Mouse (Mus musculus) embryonic facial prominence, embryonic 10.5 days (tissue): Measurements from ENCODE around the gene Saa4. TPM values are rescaled to one million over a fixed set of nuclear protein-coding genes. Genes with fewer than 3 reads are reported as not detected.
A peak's percentile ranks its signal among the peaks of the same experiment; 100 is the strongest.

Source experiments
- DNase-seq: peaks from one replicate; pipeline ENCODE4 v3.0.0-alpha.2; 2017; ENCODE audit warnings: low spot score
- H3K27ac ChIP-seq: fragments of 300-500 bp; sonication (generic); replicated peaks from 2 replicates; pipeline ENCODE4 v1.5.1; 2016; ENCODE audit warnings: mild to moderate bottlenecking
- H3K27me3 ChIP-seq: fragments of 300-500 bp; sonication (generic); replicated peaks from 2 replicates; pipeline ENCODE4 v1.6.1; 2016; ENCODE audit warnings: low read depth, mild to moderate bottlenecking; ENCODE audit not compliant: poor library complexity, severe bottlenecking
- H3K36me3 ChIP-seq: fragments of 300-500 bp; sonication (generic); replicated peaks from 2 replicates; pipeline ENCODE4 v1.6.1; 2016; ENCODE audit warnings: mild to moderate bottlenecking, moderate library complexity
- H3K4me1 ChIP-seq: fragments of 300-500 bp; sonication (generic); 2 replicates; pipeline ENCODE4 v1.6.1; 2016
- H3K4me3 ChIP-seq: fragments of 300-500 bp; sonication (generic); 2 replicates; pipeline ENCODE4 v1.5.1; 2016; ENCODE audit warnings: mild to moderate bottlenecking, moderate library complexity
- H3K9me3 ChIP-seq: fragments of 300-500 bp; sonication (generic); 2 replicates; pipeline ENCODE4 v1.6.1; 2016; ENCODE audit warnings: mild to moderate bottlenecking
- WGBS: fragments of 180-500 bp; shearing (Covaris S2); methylation state at CpG from one replicate; pipeline ENCODE4 v1.1.7; 2016; 5-methylcytosine and 5-hydroxymethylcytosine counted together
- polyA plus RNA-seq: library from polyadenylated mRNA; unstranded; fragments of >200 nt; fragmentation: Nextera tagmentation; extraction: Ambion mirVana; gene quantifications from 2 replicates; pipeline ENCODE4 v1.2.1, GENCODE M21; 2016

Gene Saa4
- polyA plus RNA-seq, 1 experiment from 2014 or later: not detected

GRCm38 (mm10) chr7:46738561-46739460, 6.4 kb upstream of the Saa4 start:
- DNase-seq: no peak
- 85% methylated on average over 12 of the region's 12 CpGs for WGBS
- no peak overlapping the region for H3K4me3 ChIP-seq
- H3K4me1 ChIP-seq: peaks cover 10% of the 10 kb centered on the region
- no peaks in the 10 kb centered on the region for H3K27me3 ChIP-seq
- no peaks in the 10 kb centered on the region for H3K9me3 ChIP-seq
- no peak overlapping the region for H3K27ac ChIP-seq
- H3K36me3 ChIP-seq: no peaks in the 10 kb centered on the region

GRCm38 (mm10) chr7:46734983-46735382, 2.6 kb upstream of the Saa4 start:
- Histone ChIP-seq H3K9me3 (no peaks in the 10 kb centered on the region), H3K4me3 (no peak overlapping the region), H3K27ac (no peak overlapping the region), H3K36me3 (no peaks in the 10 kb centered on the region), H3K4me1 (no peaks in the 10 kb centered on the region), H3K27me3 (no peaks in the 10 kb centered on the region)
- DNase-seq: no peak
- WGBS: 90% methylated on average over 2 of the region's 2 CpGs

- Histone ChIP-seq H3K36me3 (no peaks in the 10 kb centered on the region), H3K9me3 (no peaks in the 10 kb centered on the region), H3K27ac (no peak overlapping the region), H3K27me3 (no peaks in the 10 kb centered on the region), H3K4me3 (no peak overlapping the region), H3K4me1 (no peaks in the 10 kb centered on the region)
- WGBS: 97% methylated on average over 1 of the region's 1 CpGs
- DNase-seq: no peak
These were observed 4.8 kb downstream of the Saa4 start for GRCm38 (mm10) chr7:46727584-46727983.

GRCm38 (mm10) chr7:46724396-46724795, 8.0 kb downstream of the Saa4 start:
- 85% methylated on average over 5 of the region's 5 CpGs for WGBS

GRCm38 (mm10) chr7:46723849-46724248, 8.6 kb downstream of the Saa4 start:
- no peak for DNase-seq
- 86% methylated on average over 3 of the region's 3 CpGs for WGBS
- no peaks in the 10 kb centered on the region for H3K4me1 ChIP-seq
- no peak overlapping the region for H3K27ac ChIP-seq
- H3K4me3 ChIP-seq: no peak overlapping the region
- H3K36me3 ChIP-seq: no peaks in the 10 kb centered on the region
- no peaks in the 10 kb centered on the region for H3K9me3 ChIP-seq
- no peaks in the 10 kb centered on the region for H3K27me3 ChIP-seq

More at GRCm38 (mm10) chr7:46724396-46724795, 8.0 kb downstream of the Saa4 start:
- no peaks in the 10 kb centered on the region for H3K9me3 ChIP-seq
- H3K27me3 ChIP-seq: no peaks in the 10 kb centered on the region
- H3K4me3 ChIP-seq: no peak overlapping the region
- no peaks in the 10 kb centered on the region for H3K4me1 ChIP-seq
- H3K27ac ChIP-seq: no peak overlapping the region
- DNase-seq: no peak
- no peaks in the 10 kb centered on the region for H3K36me3 ChIP-seq

- H3K27me3 ChIP-seq: no peaks in the 10 kb centered on the region
- 94% methylated on average over 6 of the region's 6 CpGs for WGBS
These were observed 9.0 kb downstream of the Saa4 start for GRCm38 (mm10) chr7:46723354-46723753.

GRCm38 (mm10) chr7:46720460-46720859, 11.9 kb downstream of the Saa4 start:
- Histone ChIP-seq H3K36me3 (no peaks in the 10 kb centered on the region), H3K9me3 (no peaks in the 10 kb centered on the region), H3K4me3 (no peak overlapping the region), H3K27ac (no peak overlapping the region), H3K4me1 (no peaks in the 10 kb centered on the region), H3K27me3 (no peaks in the 10 kb centered on the region)
- WGBS: 82% methylated on average over 9 of the region's 9 CpGs
- no peak for DNase-seq

More at GRCm38 (mm10) chr7:46723354-46723753, 9.0 kb downstream of the Saa4 start:
- H3K4me1 ChIP-seq: no peaks in the 10 kb centered on the region
- no peak overlapping the region for H3K4me3 ChIP-seq
- H3K9me3 ChIP-seq: no peaks in the 10 kb centered on the region
- no peaks in the 10 kb centered on the region for H3K36me3 ChIP-seq
- DNase-seq: no peak
- no peak overlapping the region for H3K27ac ChIP-seq

- Histone ChIP-seq H3K27ac (no peak overlapping the region), H3K4me1 (no peaks in the 10 kb centered on the region), H3K4me3 (no peak overlapping the region), H3K9me3 (no peaks in the 10 kb centered on the region), H3K36me3 (no peaks in the 10 kb centered on the region), H3K27me3 (no peaks in the 10 kb centered on the region)
- 83% methylated on average over 7 of the region's 7 CpGs for WGBS
- DNase-seq: no peak
These were observed 12.9 kb downstream of the Saa4 start for GRCm38 (mm10) chr7:46719526-46719925.

- H3K4me1 ChIP-seq: no peaks in the 10 kb centered on the region
These were observed 13.7 kb downstream of the Saa4 start for GRCm38 (mm10) chr7:46718591-46719270.

GRCm38 (mm10) chr7:46716897-46717296, 15.5 kb downstream of the Saa4 start:
- no peak for DNase-seq
- Histone ChIP-seq H3K36me3 (no peaks in the 10 kb centered on the region), H3K27me3 (no peaks in the 10 kb centered on the region), H3K9me3 (no peaks in the 10 kb centered on the region), H3K4me1 (peaks cover 5% of the 10 kb centered on the region; the same call in 1 of the 2 replicates), H3K27ac (no peak overlapping the region), H3K4me3 (no peak overlapping the region)
- WGBS: 70% methylated on average over 5 of the region's 5 CpGs

More at GRCm38 (mm10) chr7:46718591-46719270, 13.7 kb downstream of the Saa4 start:
- WGBS: 87% methylated on average over 7 of the region's 7 CpGs
- no peaks in the 10 kb centered on the region for H3K36me3 ChIP-seq
- H3K4me3 ChIP-seq: no peak overlapping the region
- no peaks in the 10 kb centered on the region for H3K9me3 ChIP-seq
- no peaks in the 10 kb centered on the region for H3K27me3 ChIP-seq
- no peak for DNase-seq
- H3K27ac ChIP-seq: no peak overlapping the region

- no peaks in the 10 kb centered on the region for H3K36me3 ChIP-seq
- WGBS: 91% methylated on average over 5 of the region's 5 CpGs
- no peak within 1 kb of the TSS for H3K4me3 ChIP-seq
- H3K27me3 ChIP-seq: no peaks in the 10 kb centered on the region
- no peaks in the 10 kb centered on the region for H3K9me3 ChIP-seq
- H3K4me1 ChIP-seq: peaks cover 5% of the 10 kb centered on the region; the same call in 1 of the 2 replicates
- no peak for DNase-seq
- H3K27ac ChIP-seq: no peak within 1 kb of the TSS
These were observed 16.8 kb downstream of the Saa4 start, which contains the start of gene Saa3 for GRCm38 (mm10) chr7:46715600-46715999. Gene Saa3 (minus strand): TSS chr7:46715700.

- DNase-seq: peak; percentile 60
- no peak overlapping the region for H3K4me3 ChIP-seq
- H3K36me3 ChIP-seq: no peaks in the 10 kb centered on the region
- WGBS: 35% methylated on average over 6 of the region's 6 CpGs
- H3K27me3 ChIP-seq: no peaks in the 10 kb centered on the region
- H3K27ac ChIP-seq: no peak overlapping the region
- peaks cover 8% of the 10 kb centered on the region for H3K4me1 ChIP-seq
- no peaks in the 10 kb centered on the region for H3K9me3 ChIP-seq
These were observed 17.9 kb downstream of the Saa4 start for GRCm38 (mm10) chr7:46714518-46714917.
